Mouse (Mus musculus) forelimb bud, embryonic 11.5 days (tissue): ENCODE measurements around the gene Dazap2.
"Not testable (repeated sequence)": the region's sequence is repeated elsewhere in the genome, so short reads cannot be mapped to it uniquely, and the experiment has no call there.

Experiments used
- DNase-seq: peaks from one replicate; pipeline ENCODE4 v3.0.0-alpha.2; 2012; ENCODE audit warnings: low read depth, low spot score

The Dazap2 gene

GRCm38 (mm10) chr15:100606677-100607076 lies 8.5 kb upstream of the Dazap2 start:
- DNase-seq = not testable (repeated sequence)

- DNase-seq = no peak
Measured at GRCm38 (mm10) chr15:100611951-100612350, 3.2 kb upstream of the Dazap2 start.

- DNase-seq = no peak
Measured at GRCm38 (mm10) chr15:100612432-100612831, 2.7 kb upstream of the Dazap2 start.

GRCm38 (mm10) chr15:100613584-100613983 lies 1.6 kb upstream of the Dazap2 start:
- DNase-seq = peak; percentile 77

- no peak for DNase-seq
Measured at GRCm38 (mm10) chr15:100614218-100614995, 742 bp upstream of the Dazap2 start.

GRCm38 (mm10) chr15:100615825-100616220 lies 674 bp downstream of the Dazap2 start:
- DNase-seq = peak; percentile 91

- DNase-seq = no peak
Measured at GRCm38 (mm10) chr15:100616221-100616620, 1.1 kb downstream of the Dazap2 start.

GRCm38 (mm10) chr15:100619200-100619599 lies 4.1 kb downstream of the Dazap2 start:
- no peak for DNase-seq

GRCm38 (mm10) chr15:100621671-100622070 lies 6.5 kb downstream of the Dazap2 start:
- DNase-seq = not testable (repeated sequence)

- DNase-seq = no peak
Measured at GRCm38 (mm10) chr15:100622164-100622563, 7.0 kb downstream of the Dazap2 start.

- DNase-seq = no peak
Measured at GRCm38 (mm10) chr15:100623754-100624153, 8.6 kb downstream of the Dazap2 start.

- DNase-seq = no peak
Measured at GRCm38 (mm10) chr15:100624435-100624834, 9.3 kb downstream of the Dazap2 start.

GRCm38 (mm10) chr15:100627287-100627686 lies 12.1 kb downstream of the Dazap2 start:
- DNase-seq = no peak

- DNase-seq = no peak
Measured at GRCm38 (mm10) chr15:100627774-100628370, 12.7 kb downstream of the Dazap2 start.

- DNase-seq = no peak
Measured at GRCm38 (mm10) chr15:100628797-100629196, 13.6 kb downstream of the Dazap2 start.

- DNase-seq = no peak
Measured at GRCm38 (mm10) chr15:100630126-100630525, 15.0 kb downstream of the Dazap2 start.

- no peak for DNase-seq
Measured at GRCm38 (mm10) chr15:100631454-100632170, 16.5 kb downstream of the Dazap2 start.

- DNase-seq = no peak
Measured at GRCm38 (mm10) chr15:100632323-100632722, 17.2 kb downstream of the Dazap2 start.

- DNase-seq = no peak
Measured at GRCm38 (mm10) chr15:100633341-100633740, 18.2 kb downstream of the Dazap2 start.

- no peak for DNase-seq
Measured at GRCm38 (mm10) chr15:100635239-100635638, 20.1 kb downstream of the Dazap2 start.

GRCm38 (mm10) chr15:100635851-100636645 lies 20.9 kb downstream of the Dazap2 start:
- no peak for DNase-seq
